Mouse (Mus musculus) ES-E14 (cell line): ENCODE measurements around the gene Arhgap28. TPM values are rescaled to one million over a fixed set of nuclear protein-coding genes. Genes with fewer than 3 reads are reported as not detected.

Experiments
- DNase-seq: peaks from one replicate; pipeline ENCODE4 v3.0.0-alpha.2; 2013; ENCODE audit warnings: low read depth, low spot score
- H3K27ac ChIP-seq: 2 replicates; pipeline ENCODE4 v1.5.1; 2012; ENCODE audit warnings: low read depth, mild to moderate bottlenecking, low read length, moderate library complexity, mixed read lengths; ENCODE audit not compliant: poor library complexity, insufficient read depth, severe bottlenecking
- H3K36me3 ChIP-seq: 2 replicates; pipeline ENCODE4 v1.6.1; 2012; ENCODE audit warnings: mild to moderate bottlenecking, low read length, moderate library complexity, mixed read lengths; ENCODE audit not compliant: control insufficient read depth, poor library complexity, insufficient read depth, severe bottlenecking
- H3K4me1 ChIP-seq, 2 experiments: fragments of 150-350 bp in 1 of 2; sonication (generic) in 1 of 2; 2 replicates each; pipeline ENCODE4 v1.6.1; 2012; ENCODE audit warnings: low read length in 2 of 2, mild to moderate bottlenecking in 1 of 2, mixed read lengths in 1 of 2; ENCODE audit not compliant: control insufficient read depth in 2 of 2, insufficient read depth in 2 of 2, poor library complexity in 1 of 2
- H3K4me3 ChIP-seq, 2 experiments: fragments of 150-350 bp in 1 of 2; sonication (generic) in 1 of 2; 2 replicates each; pipeline ENCODE4 v1.5.1; 2012; ENCODE audit warnings: low read length in 2 of 2, low read depth in 1 of 2, mild to moderate bottlenecking in 1 of 2, mixed read lengths in 1 of 2; ENCODE audit not compliant: insufficient read depth in 1 of 2, poor library complexity in 1 of 2, severe bottlenecking in 1 of 2
- H3K9ac ChIP-seq: 2 replicates; pipeline ENCODE4 v1.6.1; 2012; ENCODE audit warnings: low read depth, mild to moderate bottlenecking, low read length, mixed read lengths; ENCODE audit not compliant: poor library complexity, insufficient read depth, severe bottlenecking
- H3K9me3 ChIP-seq: fragments of 150-350 bp; sonication (generic); 2 replicates; pipeline ENCODE4 v1.6.1; 2012; ENCODE audit warnings: low read depth, mild to moderate bottlenecking, low read length; ENCODE audit not compliant: control insufficient read depth, insufficient read depth
- CHD2 ChIP-seq: IDR thresholded peaks from 2 replicates; pipeline ENCODE4 v1.6.1; 2014; ENCODE audit warnings: mild to moderate bottlenecking, low read depth, low read length, inconsistent platforms
- HCFC1 ChIP-seq: IDR thresholded peaks from 2 replicates; pipeline ENCODE4 v1.6.1; 2012; ENCODE audit warnings: low read length, inconsistent platforms, borderline replicate concordance; ENCODE audit not compliant: insufficient read depth
- MAFK ChIP-seq: IDR thresholded peaks from 2 replicates; pipeline ENCODE4 v1.6.1; 2014; ENCODE audit warnings: mild to moderate bottlenecking, low read depth, low read length, inconsistent platforms; ENCODE audit not compliant: insufficient read depth
- ZC3H11A ChIP-seq: IDR thresholded peaks from 2 replicates; pipeline ENCODE4 v1.6.1; 2012; ENCODE audit warnings: low read depth, mild to moderate bottlenecking, inconsistent platforms, low read length, borderline replicate concordance
- ZNF384 ChIP-seq: IDR thresholded peaks from 2 replicates; pipeline ENCODE4 v1.6.1; 2012; ENCODE audit warnings: low read depth, low read length, inconsistent platforms
- in situ Hi-C, 2 experiments: fragments of 600-800 bp; cut with MboI; formaldehyde crosslinking; loops; one replicate each; pipeline ENCODE4 v1.15.1; 2025; ENCODE audit warnings: low sequenced_read_pairs in 2 of 2, inconsistent platforms in 1 of 2; ENCODE audit not compliant: unreplicated experiment in 2 of 2
- total RNA-seq: library from RNA; depleted of rRNA; stranded (reverse); fragments of 300-350 nt; gene quantifications from 2 replicates; pipeline ENCODE4 v1.2.3, GENCODE M21; 2012

The Arhgap28 gene
- total RNA-seq, 1 experiment = 13.4 TPM

GRCm38 (mm10) chr17:67886326-67886725, 117.6 kb downstream of the Arhgap28 start:
- TF ChIP-seq MAFK (no peak), HCFC1 (no peak)
- in situ Hi-C loops = no loop called here
- no peaks in the 10 kb centered on the region for H3K9me3 ChIP-seq
- H3K4me1 ChIP-seq = no peaks in the 10 kb centered on the region
- H3K9ac ChIP-seq = no peak overlapping the region
- H3K4me3 ChIP-seq = no peak overlapping the region
- H3K36me3 ChIP-seq = no peaks in the 10 kb centered on the region; the same call in 1 of the 2 replicates
- no peak overlapping the region for H3K27ac ChIP-seq
- DNase-seq = no peak

GRCm38 (mm10) chr17:67877599-67877998, 126.3 kb downstream of the Arhgap28 start:
- DNase-seq = no peak
- no peaks in the 10 kb centered on the region for H3K9me3 ChIP-seq
- in situ Hi-C loops = no loop called here
- H3K9ac ChIP-seq = no peak overlapping the region
- H3K36me3 ChIP-seq = no peaks in the 10 kb centered on the region; the same call in 1 of the 2 replicates
- H3K27ac ChIP-seq = no peak overlapping the region
- TF ChIP-seq HCFC1 (no peak), ZNF384 (no peak), ZC3H11A (no peak), CHD2 (no peak), MAFK (no peak)
- H3K4me3 ChIP-seq = no peak overlapping the region
- H3K4me1 ChIP-seq = no peaks in the 10 kb centered on the region

- DNase-seq = peak; percentile 70
- H3K36me3 ChIP-seq = peaks cover 6% of the 10 kb centered on the region; the same call in 1 of the 2 replicates
- in situ Hi-C loops = no loop called here
Observed at GRCm38 (mm10) chr17:67869731-67870601, 134.0 kb downstream of the Arhgap28 start.

GRCm38 (mm10) chr17:67866541-67867241, 137.2 kb downstream of the Arhgap28 start:
- Histone ChIP-seq H3K9ac (no peak overlapping the region), H3K36me3 (peaks cover 4% of the 10 kb centered on the region; the same call in 1 of the 2 replicates), H3K9me3 (no peaks in the 10 kb centered on the region), H3K27ac (no peak overlapping the region), H3K4me3 (no peak overlapping the region), H3K4me1 (no peaks in the 10 kb centered on the region)
- TF ChIP-seq ZNF384 = no peak
- TF ChIP-seq ZC3H11A = no peak
- no peak for TF ChIP-seq HCFC1
- TF ChIP-seq CHD2 = no peak
- TF ChIP-seq MAFK = no peak
- no peak for DNase-seq
- in situ Hi-C loops = no loop called here

More at GRCm38 (mm10) chr17:67869731-67870601, 134.0 kb downstream of the Arhgap28 start:
- Histone ChIP-seq H3K9ac (no peak overlapping the region), H3K4me3 (0 out of 4 replicates have a peak overlapping the region, but pooled peaks of 1 of the 2 experiments have one; percentile 7), H3K4me1 (no peaks in the 10 kb centered on the region), H3K27ac (no peak overlapping the region), H3K9me3 (no peaks in the 10 kb centered on the region)
- no peak for TF ChIP-seq MAFK
- TF ChIP-seq ZNF384 = peak; percentile 64; the same call in 1 of the 2 replicates
- TF ChIP-seq CHD2 = no peak
- peak; percentile 49 for TF ChIP-seq ZC3H11A
- no peak for TF ChIP-seq HCFC1
